Mouse (Mus musculus) G1E (cell line): ENCODE measurements around the gene Rpp38.

ENCODE experiments used
- CTCF ChIP-seq: IDR thresholded peaks from 2 replicates; pipeline ENCODE4 v1.5.1; 2012; ENCODE audit warnings: low read depth, low read length, inconsistent platforms, mixed read lengths
- GATA1 ChIP-seq: IDR thresholded peaks from 2 replicates; pipeline ENCODE4 v1.6.1; 2012; ENCODE audit warnings: borderline replicate concordance, low read length, inconsistent platforms, mixed read lengths
- POLR2AphosphoS5 ChIP-seq: IDR thresholded peaks from 2 replicates; pipeline ENCODE4 v1.6.1; 2012; ENCODE audit warnings: low read depth, low read length, inconsistent platforms; ENCODE audit not compliant: insufficient replicate concordance
- TAL1 ChIP-seq: conservative IDR thresholded peaks from 2 replicates; pipeline ENCODE4 v1.6.1; 2012; ENCODE audit warnings: low read depth, low read length, inconsistent platforms, mixed read lengths

DNA sequence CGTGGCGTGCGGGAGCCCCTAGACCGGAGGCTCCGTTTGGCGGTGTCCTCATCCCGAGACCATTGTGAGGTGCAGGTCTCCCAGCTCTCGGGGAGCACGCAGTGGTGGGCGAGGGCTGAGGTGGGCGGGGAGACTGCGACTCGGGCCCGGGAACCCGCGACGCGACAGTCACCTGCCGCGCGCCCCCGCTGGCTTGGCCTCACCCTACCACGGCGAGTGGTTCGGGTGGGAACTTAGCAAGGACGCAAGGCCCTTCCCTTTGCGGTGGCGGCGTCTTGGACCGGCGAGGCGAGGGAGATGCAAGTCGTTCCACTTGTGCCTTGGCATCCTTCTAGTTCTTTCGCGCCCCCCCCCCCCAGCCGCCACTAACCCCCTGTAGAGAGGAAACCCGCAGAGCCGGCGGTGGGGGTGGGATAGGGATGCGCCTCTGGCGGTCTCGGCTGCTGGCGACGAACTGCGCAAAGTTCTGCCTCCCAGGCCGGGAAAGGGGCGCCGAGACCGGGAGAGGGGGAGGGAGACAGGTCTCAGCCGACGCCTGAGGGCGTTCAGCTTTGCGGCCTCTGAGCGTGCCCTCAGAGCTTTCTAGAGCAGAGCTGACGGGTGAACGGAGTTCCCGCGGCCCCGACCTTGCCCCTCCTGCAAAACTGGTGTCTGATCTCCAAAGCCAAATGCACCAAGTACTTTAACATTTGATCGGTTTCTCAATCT is 47.8 kb downstream of the Rpp38 start:
- TF ChIP-seq CTCF: no peak
- TF ChIP-seq GATA1: no peak
- no peak for TF ChIP-seq POLR2AphosphoS5
- no peak for TF ChIP-seq TAL1
